Mouse (Mus musculus): ENCODE measurements around the gene Myo1d.

DNA sequence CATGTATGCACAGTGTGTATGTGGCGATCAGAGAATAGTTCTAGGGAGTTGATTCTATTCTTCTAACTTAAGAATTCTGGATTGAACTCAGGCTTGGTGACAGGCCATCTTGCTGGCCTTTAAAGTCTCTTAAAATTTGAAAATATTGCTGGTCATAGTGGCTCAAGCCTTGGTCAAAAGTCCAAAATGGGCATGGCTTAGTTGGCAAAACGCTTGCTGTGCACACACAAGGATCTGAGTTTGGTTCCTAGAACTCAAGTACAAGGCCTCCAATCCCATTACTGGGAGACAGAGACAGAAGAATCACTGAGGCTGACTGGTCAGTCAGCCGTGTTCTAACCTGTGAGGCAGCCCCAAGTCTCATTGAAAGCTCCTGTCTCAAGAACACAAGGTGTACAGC lies 332.9 kb downstream of the Myo1d start:
- TF ChIP-seq EP300 (IDR thresholded peaks at IDR 0.05): no peak
- TF ChIP-seq CTCF (IDR thresholded peaks at IDR 0.05): no peak
